Mouse (Mus musculus): ENCODE measurements around the gene Ms4a4a. TPM values are rescaled to one million over a fixed set of nuclear protein-coding genes. Genes with fewer than 3 reads are reported as not detected.

The Ms4a4a gene
- 5.6 and 6.6 TPM in 2 replicates for polyA plus RNA-seq (2015; fragmentation: Nextera tagmentation; extraction: Ambion mirVana)

DNA sequence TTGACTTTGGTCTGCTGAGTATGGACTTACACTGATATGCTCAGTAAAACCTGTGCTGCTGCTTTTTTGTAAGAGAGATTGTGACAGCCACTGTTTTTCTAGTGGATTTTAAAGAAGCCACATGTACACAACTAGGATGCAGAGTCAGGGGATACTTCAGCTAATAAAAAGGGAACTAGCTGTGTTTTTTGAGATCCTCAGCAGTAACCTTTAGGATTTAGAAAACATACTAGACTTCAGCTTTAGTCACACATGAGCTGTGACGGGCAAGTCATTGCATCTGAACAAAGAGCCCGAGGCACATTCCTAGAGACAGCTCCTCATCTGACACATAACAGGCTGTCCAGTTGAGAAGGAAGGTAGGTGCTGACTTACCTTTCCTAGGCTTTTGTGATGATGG is at the start of gene Ms4a4a:
Gene Ms4a4a, plus strand, starts transcription at position 251 of the 400 bp plus-strand sequence.
- H3K4me2 ChIP-seq (replicated peaks; ENCODE audit: low read depth, low read length) = no peak within 1 kb of the TSS
- DNase-seq (ENCODE audit: low spot score) = no peak
- H3K4me3 ChIP-seq (ENCODE audit: low read depth, low read length) = no peak within 1 kb of the TSS
- H3K27me3 ChIP-seq (replicated peaks; ENCODE audit: insufficient read depth, low read length) = no peaks in the 10 kb centered on the region
- 78% methylated on average over 2 of the region's 2 CpGs for WGBS
- H3K36me3 ChIP-seq (ENCODE audit: insufficient read depth, low read length) = no peaks in the 10 kb centered on the region
- H3K9me3 ChIP-seq (ENCODE audit: low read length) = no peaks in the 10 kb centered on the region
- H3K27ac ChIP-seq (ENCODE audit: low read length) = no peak within 1 kb of the TSS
- H3K9ac ChIP-seq (replicated peaks; ENCODE audit: low read depth) = no peak within 1 kb of the TSS
- no peaks in the 10 kb centered on the region for H3K4me1 ChIP-seq (ENCODE audit: insufficient read depth, low read depth, low read length)
- no peak for TF ChIP-seq CTCF (IDR thresholded peaks at IDR 0.05)
- no peak for TF ChIP-seq EP300 (IDR thresholded peaks at IDR 0.05)
- no peak for ATAC-seq

DNA sequence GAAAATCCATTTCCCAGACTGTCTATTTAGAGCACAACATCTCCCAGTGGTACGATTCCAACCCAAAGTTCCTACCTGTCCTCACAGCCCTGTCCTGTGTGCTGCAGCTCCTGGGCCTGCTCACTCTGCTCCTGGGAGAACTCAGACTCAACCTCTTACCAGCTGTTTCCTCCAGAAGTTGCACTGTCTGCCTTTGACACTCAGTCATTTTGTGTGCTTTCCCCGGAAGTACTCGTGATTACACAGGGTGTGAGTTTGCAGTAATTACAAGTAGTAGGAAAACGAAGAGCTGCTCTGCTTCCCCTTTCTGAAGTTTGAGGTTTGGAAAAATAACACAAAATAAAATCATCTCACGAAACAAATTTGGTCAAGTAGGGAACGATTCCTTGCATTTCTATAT is 39.4 kb upstream of the Ms4a4a start, which contains the start of gene Ms4a7:
Gene Ms4a7, minus strand, starts transcription at position 215 of the 400 bp plus-strand sequence.
- no peak within 1 kb of the TSS for H3K4me3 ChIP-seq (ENCODE audit: low read depth, low read length)
- H3K4me1 ChIP-seq (ENCODE audit: insufficient read depth, low read depth, low read length) = no peaks in the 10 kb centered on the region
- H3K36me3 ChIP-seq (ENCODE audit: insufficient read depth, low read length) = no peaks in the 10 kb centered on the region
- no peak within 1 kb of the TSS for H3K9ac ChIP-seq (replicated peaks; ENCODE audit: low read depth)
- peak; percentile 24 for DNase-seq (ENCODE audit: low spot score)
- TF ChIP-seq CTCF (IDR thresholded peaks at IDR 0.05) (no peak), EP300 (IDR thresholded peaks at IDR 0.05) (no peak)
- no peaks in the 10 kb centered on the region for H3K9me3 ChIP-seq (ENCODE audit: low read length)
- no peak within 1 kb of the TSS for H3K27ac ChIP-seq (ENCODE audit: low read length)
- no peaks in the 10 kb centered on the region for H3K27me3 ChIP-seq (replicated peaks; ENCODE audit: insufficient read depth, low read length)
- no peak within 1 kb of the TSS for H3K4me2 ChIP-seq (replicated peaks; ENCODE audit: low read depth, low read length)
- WGBS = 68% methylated on average over 6 of the region's 6 CpGs
- ATAC-seq = no peak

DNA sequence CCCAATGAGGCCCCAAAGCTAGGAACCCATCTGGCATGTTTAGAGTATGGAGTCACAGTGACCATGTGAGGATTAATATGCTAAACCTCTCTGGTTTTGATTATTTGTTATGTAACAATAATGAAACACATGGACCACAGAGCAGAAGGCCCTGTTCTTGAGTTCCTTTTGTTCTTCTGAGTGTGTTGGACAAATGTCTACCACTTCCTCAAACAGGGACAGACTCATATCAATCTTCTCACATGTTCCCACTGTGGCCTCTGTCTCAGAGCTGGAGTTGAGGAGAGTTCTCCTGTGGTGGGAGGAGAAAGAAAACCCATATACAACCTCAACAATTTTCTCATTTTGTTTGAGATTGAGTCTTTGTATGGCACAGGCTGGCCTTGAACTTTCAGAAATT is 32.2 kb upstream of the Ms4a4a start:
- H3K4me2 ChIP-seq (replicated peaks; ENCODE audit: low read depth, low read length) = no peak overlapping the region
- no peak for TF ChIP-seq CTCF (IDR thresholded peaks at IDR 0.05)
- TF ChIP-seq EP300 (IDR thresholded peaks at IDR 0.05) = no peak

GRCm38 (mm10) chr19:11343992-11344391 is 31.3 kb upstream of the Ms4a4a start:
- Histone ChIP-seq H3K27me3 (replicated peaks; ENCODE audit: insufficient read depth, low read length) (no peaks in the 10 kb centered on the region), H3K27ac (ENCODE audit: low read length) (no peak overlapping the region), H3K4me3 (ENCODE audit: low read depth, low read length) (no peak overlapping the region), H3K36me3 (ENCODE audit: insufficient read depth, low read length) (no peaks in the 10 kb centered on the region), H3K4me2 (replicated peaks; ENCODE audit: low read depth, low read length) (no peak overlapping the region), H3K9me3 (ENCODE audit: low read length) (no peaks in the 10 kb centered on the region), H3K9ac (replicated peaks; ENCODE audit: low read depth) (no peak overlapping the region), H3K4me1 (ENCODE audit: insufficient read depth, low read depth, low read length) (no peaks in the 10 kb centered on the region)
- TF ChIP-seq EP300 (IDR thresholded peaks at IDR 0.05) = no peak
- TF ChIP-seq CTCF (IDR thresholded peaks at IDR 0.05) = 0 out of 2 replicates have a peak, but pooled peaks have one; percentile 10
- peak; percentile 6 for DNase-seq (ENCODE audit: low spot score)
- no peak for ATAC-seq

More for the DNA sequence above, 32.2 kb upstream of the Ms4a4a start:
- H3K9me3 ChIP-seq (ENCODE audit: low read length) = no peaks in the 10 kb centered on the region
- no peak for DNase-seq (ENCODE audit: low spot score)
- no peaks in the 10 kb centered on the region for H3K4me1 ChIP-seq (ENCODE audit: insufficient read depth, low read depth, low read length)
- H3K27me3 ChIP-seq (replicated peaks; ENCODE audit: insufficient read depth, low read length) = no peaks in the 10 kb centered on the region
- no peak overlapping the region for H3K9ac ChIP-seq (replicated peaks; ENCODE audit: low read depth)
- no peak overlapping the region for H3K27ac ChIP-seq (ENCODE audit: low read length)
- no peaks in the 10 kb centered on the region for H3K36me3 ChIP-seq (ENCODE audit: insufficient read depth, low read length)
- no peak overlapping the region for H3K4me3 ChIP-seq (ENCODE audit: low read depth, low read length)
- no peak for ATAC-seq

DNA sequence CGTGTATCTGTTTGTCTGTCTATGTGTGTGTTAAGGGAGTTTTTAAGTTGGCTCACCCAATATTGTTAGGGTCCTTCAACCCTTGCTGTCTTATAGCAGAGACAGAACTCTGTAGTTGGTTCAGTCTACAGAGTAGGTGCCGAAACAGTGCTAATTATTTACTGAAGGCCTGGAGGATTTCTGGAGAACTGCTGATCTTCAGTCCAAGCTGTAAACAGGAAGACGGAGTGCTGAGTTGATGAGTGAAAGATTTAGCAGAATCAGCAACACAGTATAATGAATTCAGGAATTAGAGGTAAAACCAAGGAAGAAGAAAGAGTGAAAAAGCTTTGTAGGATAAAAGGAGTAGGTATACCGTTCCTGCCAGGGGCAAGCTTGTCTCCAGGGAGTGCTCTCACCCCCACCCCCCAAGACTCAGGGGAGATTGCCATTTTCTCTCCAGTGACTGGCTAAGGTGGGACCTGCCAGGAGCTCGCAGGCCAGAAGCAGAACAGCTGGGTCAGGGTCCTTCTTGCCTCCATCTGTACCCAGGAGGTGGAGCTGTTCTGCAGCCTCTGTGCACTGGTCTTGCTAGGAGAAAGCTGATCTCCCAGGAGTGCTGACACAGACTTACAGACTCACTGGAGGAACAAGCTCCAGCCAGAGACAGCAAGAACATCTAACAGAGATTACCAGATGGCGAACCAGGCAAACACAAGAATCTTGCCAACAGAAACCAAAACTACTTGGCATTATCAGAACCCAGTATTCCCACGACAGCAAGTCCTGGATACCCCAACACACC is 25.4 kb upstream of the Ms4a4a start:
- Histone ChIP-seq H3K9me3 (ENCODE audit: low read length) (no peaks in the 10 kb centered on the region), H3K27ac (ENCODE audit: low read length) (no peak overlapping the region), H3K9ac (replicated peaks; ENCODE audit: low read depth) (no peak overlapping the region), H3K27me3 (replicated peaks; ENCODE audit: insufficient read depth, low read length) (no peaks in the 10 kb centered on the region), H3K36me3 (ENCODE audit: insufficient read depth, low read length) (no peaks in the 10 kb centered on the region), H3K4me2 (replicated peaks; ENCODE audit: low read depth, low read length) (no peak overlapping the region), H3K4me3 (ENCODE audit: low read depth, low read length) (no peak overlapping the region), H3K4me1 (ENCODE audit: insufficient read depth, low read depth, low read length) (no peaks in the 10 kb centered on the region)
- DNase-seq (ENCODE audit: low spot score) = no peak
- 54% methylated on average over 7 of the region's 7 CpGs for WGBS
- TF ChIP-seq EP300 (IDR thresholded peaks at IDR 0.05) (no peak), CTCF (IDR thresholded peaks at IDR 0.05) (peak; percentile 34)
- ATAC-seq = no peak

DNA sequence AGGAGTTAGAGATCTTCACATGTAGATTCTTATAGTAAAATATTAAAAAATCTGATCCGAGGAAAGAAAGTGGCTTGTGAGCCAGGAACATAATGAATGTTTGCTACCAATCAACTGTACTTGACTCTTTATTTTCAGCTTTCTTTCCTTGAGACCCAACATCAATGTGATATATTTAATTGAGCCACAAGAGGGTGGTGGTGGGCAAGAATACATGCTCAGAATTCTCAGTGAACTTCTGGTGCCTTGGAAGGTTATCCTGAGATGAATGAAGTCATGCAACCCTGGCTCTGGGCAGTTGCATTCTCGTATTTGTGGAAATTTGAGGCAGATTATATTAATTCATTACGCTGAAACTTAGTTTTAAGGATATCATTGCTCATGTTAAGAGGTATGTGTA is 23.4 kb upstream of the Ms4a4a start:
- TF ChIP-seq CTCF (IDR thresholded peaks at IDR 0.05) (peak; percentile 46), EP300 (IDR thresholded peaks at IDR 0.05) (no peak)
- WGBS = 33% methylated on average over 3 of the region's 3 CpGs
- H3K27ac ChIP-seq (ENCODE audit: low read length) = no peak overlapping the region
- no peak overlapping the region for H3K4me3 ChIP-seq (ENCODE audit: low read depth, low read length)
- no peak overlapping the region for H3K9ac ChIP-seq (replicated peaks; ENCODE audit: low read depth)
- no peak overlapping the region for H3K4me2 ChIP-seq (replicated peaks; ENCODE audit: low read depth, low read length)
- no peak for DNase-seq (ENCODE audit: low spot score)
- no peak for ATAC-seq
- no peaks in the 10 kb centered on the region for H3K36me3 ChIP-seq (ENCODE audit: insufficient read depth, low read length)
- no peaks in the 10 kb centered on the region for H3K9me3 ChIP-seq (ENCODE audit: low read length)
- H3K4me1 ChIP-seq (ENCODE audit: insufficient read depth, low read depth, low read length) = no peaks in the 10 kb centered on the region
- H3K27me3 ChIP-seq (replicated peaks; ENCODE audit: insufficient read depth, low read length) = no peaks in the 10 kb centered on the region

Data from lung, postnatal 0 days (tissue).